Mouse (Mus musculus) neural tube, embryonic 13.5 days (tissue): ENCODE measurements around the gene Plch2. TPM values are rescaled to one million over a fixed set of nuclear protein-coding genes. Genes with fewer than 3 reads are reported as not detected.

ENCODE experiments used
- ATAC-seq: fragments of 200-750 bp; cut with Nextera tagmentation; 2 replicates; pipeline ENCODE4 v1.8.0; 2017; ENCODE audit warnings: low read depth, mild to moderate bottlenecking, moderate TSS enrichment, moderate library complexity
- H3K27ac ChIP-seq: fragments of 300-500 bp; sonication (generic); replicated peaks from 2 replicates; pipeline ENCODE4 v1.5.1; 2015; ENCODE audit warnings: moderate library complexity, mild to moderate bottlenecking, inconsistent platforms
- H3K27me3 ChIP-seq: fragments of 300-500 bp; sonication (generic); 2 replicates; pipeline ENCODE4 v1.6.1; 2015; ENCODE audit warnings: mild to moderate bottlenecking, inconsistent platforms
- H3K36me3 ChIP-seq: fragments of 300-500 bp; sonication (generic); 2 replicates; pipeline ENCODE4 v1.6.1; 2015; ENCODE audit warnings: mild to moderate bottlenecking, inconsistent platforms
- H3K4me1 ChIP-seq: fragments of 300-500 bp; sonication (generic); replicated peaks from 2 replicates; pipeline ENCODE4 v1.6.1; 2015; ENCODE audit warnings: inconsistent platforms
- H3K4me2 ChIP-seq: fragments of 300-500 bp; sonication (generic); 2 replicates; pipeline ENCODE4 v1.6.1; 2015; ENCODE audit warnings: inconsistent platforms, mild to moderate bottlenecking, moderate library complexity
- H3K4me3 ChIP-seq: fragments of 300-500 bp; sonication (generic); 2 replicates; pipeline ENCODE4 v1.5.1; 2015; ENCODE audit warnings: mild to moderate bottlenecking, inconsistent platforms
- H3K9ac ChIP-seq: fragments of 300-500 bp; sonication (generic); 2 replicates; pipeline ENCODE4 v1.6.1; 2015; ENCODE audit warnings: moderate library complexity, mild to moderate bottlenecking, inconsistent platforms
- H3K9me3 ChIP-seq: fragments of 300-500 bp; sonication (generic); 2 replicates; pipeline ENCODE4 v1.6.1; 2016; ENCODE audit warnings: inconsistent platforms
- WGBS: fragments of 180-500 bp; shearing (Covaris S2); methylation state at CpG from one replicate; pipeline ENCODE4 v1.1.7; 2015; 5-methylcytosine and 5-hydroxymethylcytosine counted together
- polyA plus RNA-seq: library from polyadenylated mRNA; unstranded; fragments of >200 nt; fragmentation: Nextera tagmentation; extraction: Ambion mirVana; gene quantifications from 2 replicates; pipeline ENCODE4 v1.2.1, GENCODE M21; 2015

Plch2 gene
- polyA plus RNA-seq, 1 experiment from 2014 or later: 6.1 TPM

GRCm38 (mm10) chr4:154946319-154946718 is 110.3 kb downstream of the Plch2 start:
- under 1% methylated on average over 8 of the region's 8 CpGs for WGBS
- Histone ChIP-seq H3K9me3 (no peaks in the 10 kb centered on the region), H3K27ac (peak overlapping the region; percentile 61)

GRCm38 (mm10) chr4:154944121-154944590 is 112.4 kb downstream of the Plch2 start:
- 8% methylated on average over 2 of the region's 2 CpGs for WGBS

More at GRCm38 (mm10) chr4:154946319-154946718, 110.3 kb downstream of the Plch2 start:
- peaks cover 11% of the 10 kb centered on the region; the same call in 1 of the 2 replicates for H3K27me3 ChIP-seq
- peak overlapping the region; percentile 31 for H3K4me3 ChIP-seq
- ATAC-seq: peak; percentile 74
- H3K4me2 ChIP-seq: peak overlapping the region; percentile 57
- H3K9ac ChIP-seq: peak overlapping the region; percentile 61
- no peaks in the 10 kb centered on the region for H3K36me3 ChIP-seq
- H3K4me1 ChIP-seq: peaks cover 47% of the 10 kb centered on the region

DNA sequence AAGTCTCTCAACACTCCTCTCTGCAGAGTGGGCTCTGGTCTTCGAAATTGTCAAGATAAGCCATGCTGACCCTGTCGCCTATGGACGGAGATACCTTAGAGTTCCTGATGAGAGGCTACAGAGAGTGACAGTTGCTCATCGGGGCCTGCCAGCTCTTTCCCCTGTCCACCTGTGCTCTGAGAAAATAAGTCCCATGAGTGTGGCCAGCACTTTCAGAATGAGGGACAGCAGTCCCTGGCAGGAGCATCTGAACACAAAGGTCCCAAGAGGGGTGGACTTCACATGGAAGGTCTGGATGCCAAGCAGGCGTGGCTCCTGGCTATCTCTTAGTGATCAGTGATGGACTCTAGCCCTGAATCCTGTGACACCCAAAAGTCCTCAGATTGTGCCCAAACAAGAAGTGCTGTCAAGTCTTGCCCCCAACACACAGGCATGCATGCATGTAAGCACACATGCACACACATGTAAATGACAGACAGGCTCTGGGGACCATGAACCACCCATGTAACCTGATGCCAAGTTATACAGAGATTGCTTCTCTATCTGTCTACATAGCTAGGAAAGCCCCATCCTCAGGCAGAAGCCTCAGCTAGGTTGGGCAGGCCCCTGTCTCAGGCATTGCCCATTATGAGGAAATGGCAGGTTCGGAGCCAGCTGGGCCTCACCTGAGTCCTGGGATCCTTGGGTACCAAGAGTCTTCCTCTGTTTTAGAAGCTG is 113.1 kb downstream of the Plch2 start:
- no peaks in the 10 kb centered on the region for H3K9me3 ChIP-seq
- 86% methylated on average over 6 of the region's 6 CpGs for WGBS
- H3K4me1 ChIP-seq: peaks cover 27% of the 10 kb centered on the region
- H3K36me3 ChIP-seq: no peaks in the 10 kb centered on the region
- peaks cover under 1% of the 10 kb centered on the region; the same call in 1 of the 2 replicates for H3K27me3 ChIP-seq
- no peak overlapping the region for H3K27ac ChIP-seq
- H3K4me2 ChIP-seq: no peak overlapping the region
- no peak overlapping the region for H3K4me3 ChIP-seq
- ATAC-seq: no peak
- H3K9ac ChIP-seq: no peak overlapping the region

More at GRCm38 (mm10) chr4:154944121-154944590, 112.4 kb downstream of the Plch2 start:
- Histone ChIP-seq H3K9ac (no peak overlapping the region), H3K27me3 (peaks cover 6% of the 10 kb centered on the region; the same call in 1 of the 2 replicates), H3K4me3 (no peak overlapping the region), H3K27ac (no peak overlapping the region), H3K4me2 (no peak overlapping the region), H3K4me1 (peaks cover 34% of the 10 kb centered on the region), H3K9me3 (no peaks in the 10 kb centered on the region), H3K36me3 (no peaks in the 10 kb centered on the region)
- ATAC-seq: peak; percentile 38; the same call in 1 of the 2 replicates

- H3K4me2 ChIP-seq: no peak overlapping the region
- WGBS: 86% methylated on average over 10 of the region's 10 CpGs
- H3K4me3 ChIP-seq: no peak overlapping the region
- no peaks in the 10 kb centered on the region for H3K36me3 ChIP-seq
- H3K9me3 ChIP-seq: no peaks in the 10 kb centered on the region
- H3K4me1 ChIP-seq: peaks cover 22% of the 10 kb centered on the region
- H3K27ac ChIP-seq: no peak overlapping the region
- H3K9ac ChIP-seq: no peak overlapping the region
- no peak for ATAC-seq
- H3K27me3 ChIP-seq: no peaks in the 10 kb centered on the region
Measured at GRCm38 (mm10) chr4:154942632-154943322, 113.8 kb downstream of the Plch2 start.

GRCm38 (mm10) chr4:154941831-154942230 is 114.8 kb downstream of the Plch2 start:
- Histone ChIP-seq H3K9me3 (no peaks in the 10 kb centered on the region), H3K27ac (no peak overlapping the region), H3K4me3 (no peak overlapping the region), H3K4me2 (no peak overlapping the region), H3K4me1 (peaks cover 22% of the 10 kb centered on the region), H3K36me3 (no peaks in the 10 kb centered on the region), H3K9ac (no peak overlapping the region), H3K27me3 (no peaks in the 10 kb centered on the region)
- ATAC-seq: no peak
- WGBS: 91% methylated on average over 5 of the region's 5 CpGs

- no peaks in the 10 kb centered on the region for H3K36me3 ChIP-seq
- H3K4me3 ChIP-seq: no peak overlapping the region
- H3K27ac ChIP-seq: no peak overlapping the region
- no peak overlapping the region for H3K9ac ChIP-seq
- peaks cover 8% of the 10 kb centered on the region for H3K4me1 ChIP-seq
- WGBS: 93% methylated on average over 2 of the region's 2 CpGs
- no peaks in the 10 kb centered on the region for H3K27me3 ChIP-seq
- ATAC-seq: no peak
- no peak overlapping the region for H3K4me2 ChIP-seq
- H3K9me3 ChIP-seq: no peaks in the 10 kb centered on the region
Measured at GRCm38 (mm10) chr4:154940156-154940555, 116.4 kb downstream of the Plch2 start.

- Histone ChIP-seq H3K27ac (no peak overlapping the region), H3K36me3 (no peaks in the 10 kb centered on the region), H3K4me2 (no peak overlapping the region), H3K4me1 (no peaks in the 10 kb centered on the region; the same call in 1 of the 2 replicates), H3K9me3 (no peaks in the 10 kb centered on the region), H3K9ac (no peak overlapping the region), H3K27me3 (no peaks in the 10 kb centered on the region), H3K4me3 (no peak overlapping the region)
- WGBS: 77% methylated on average over 1 of the region's 1 CpGs
- ATAC-seq: no peak
Measured at GRCm38 (mm10) chr4:154937746-154938145, 118.8 kb downstream of the Plch2 start.

DNA sequence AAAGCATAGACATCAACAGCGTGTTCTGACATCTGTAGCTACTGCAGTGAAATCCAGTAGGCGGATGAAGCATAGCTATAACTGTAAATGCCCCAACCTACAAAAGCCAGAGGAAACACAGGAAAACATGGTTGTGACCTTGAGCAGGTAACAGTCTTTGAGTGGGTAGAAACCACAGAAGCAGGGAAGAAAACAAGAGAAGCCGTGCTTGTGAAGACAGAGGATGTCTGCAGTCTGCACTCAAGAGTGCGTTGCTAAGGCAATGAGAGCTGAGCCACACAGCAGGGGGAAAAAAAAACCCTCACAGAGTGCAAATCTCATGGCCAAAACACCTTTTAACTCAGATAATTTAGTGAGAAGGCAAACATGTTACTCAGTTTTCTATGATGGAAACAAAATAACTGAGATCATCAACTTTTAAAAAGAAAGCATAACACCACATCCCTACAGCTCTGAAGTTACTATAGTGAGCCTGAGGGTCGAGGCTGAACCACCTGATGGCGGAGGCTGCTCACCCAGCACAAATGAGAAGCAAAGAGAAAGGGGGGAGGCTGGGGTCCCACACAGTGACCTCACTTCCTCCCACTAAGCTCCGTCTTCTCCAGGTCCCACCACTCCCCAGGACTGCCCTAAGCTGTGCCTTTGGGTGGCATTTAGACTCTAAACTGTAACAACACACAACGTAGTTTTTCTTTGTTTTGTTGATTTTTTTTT is 119.9 kb downstream of the Plch2 start:
- Histone ChIP-seq H3K4me1 (no peaks in the 10 kb centered on the region; the same call in 1 of the 2 replicates), H3K27ac (no peak overlapping the region), H3K9ac (no peak overlapping the region), H3K4me3 (no peak overlapping the region), H3K4me2 (no peak overlapping the region), H3K27me3 (no peaks in the 10 kb centered on the region), H3K9me3 (no peaks in the 10 kb centered on the region), H3K36me3 (no peaks in the 10 kb centered on the region)
- ATAC-seq: no peak
- 62% methylated on average over 8 of the region's 8 CpGs for WGBS

DNA sequence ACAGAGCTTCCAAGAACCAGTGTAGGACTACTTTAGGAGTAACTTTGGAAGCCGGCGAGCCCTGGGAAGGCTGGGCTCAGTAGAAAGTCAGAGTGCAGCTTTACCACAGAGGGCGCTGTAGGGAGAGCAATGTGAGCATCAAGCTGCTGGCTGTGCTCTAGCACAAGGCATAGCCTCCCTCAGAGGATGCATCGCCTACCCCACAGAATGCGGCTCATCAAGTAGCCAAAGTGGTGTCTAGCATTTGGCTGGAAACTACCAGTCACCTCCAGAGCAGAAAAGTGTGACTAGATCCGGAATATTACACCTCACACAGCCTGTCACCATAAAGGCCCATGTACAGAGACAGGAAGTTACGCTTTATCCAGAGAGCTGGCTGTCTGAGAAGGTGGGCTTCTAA is 120.8 kb downstream of the Plch2 start:
- Histone ChIP-seq H3K9ac (no peak overlapping the region), H3K4me2 (no peak overlapping the region), H3K4me1 (no peaks in the 10 kb centered on the region; the same call in 1 of the 2 replicates), H3K27ac (no peak overlapping the region), H3K4me3 (no peak overlapping the region), H3K27me3 (no peaks in the 10 kb centered on the region), H3K36me3 (no peaks in the 10 kb centered on the region), H3K9me3 (no peaks in the 10 kb centered on the region)
- ATAC-seq: no peak
- WGBS: 73% methylated on average over 7 of the region's 7 CpGs

- H3K4me3 ChIP-seq: no peak overlapping the region
- H3K27ac ChIP-seq: no peak overlapping the region
- no peak overlapping the region for H3K4me2 ChIP-seq
- no peak for ATAC-seq
- H3K9me3 ChIP-seq: no peaks in the 10 kb centered on the region
- H3K27me3 ChIP-seq: no peaks in the 10 kb centered on the region
- 85% methylated on average over 2 of the region's 2 CpGs for WGBS
- H3K4me1 ChIP-seq: no peaks in the 10 kb centered on the region; the same call in 1 of the 2 replicates
- H3K36me3 ChIP-seq: no peaks in the 10 kb centered on the region
- H3K9ac ChIP-seq: no peak overlapping the region
Measured at GRCm38 (mm10) chr4:154934800-154935199, 121.8 kb downstream of the Plch2 start.

GRCm38 (mm10) chr4:154933306-154933907 is 123.2 kb downstream of the Plch2 start:
- Histone ChIP-seq H3K36me3 (no peaks in the 10 kb centered on the region), H3K4me3 (no peak overlapping the region), H3K4me1 (no peaks in the 10 kb centered on the region; the same call in 1 of the 2 replicates), H3K9ac (no peak overlapping the region), H3K4me2 (no peak overlapping the region), H3K27me3 (no peaks in the 10 kb centered on the region), H3K9me3 (no peaks in the 10 kb centered on the region), H3K27ac (no peak overlapping the region)
- ATAC-seq: no peak
- 63% methylated on average over 13 of the region's 13 CpGs for WGBS
